Mouse (Mus musculus): ENCODE measurements around the gene Myo1e.

DNA sequence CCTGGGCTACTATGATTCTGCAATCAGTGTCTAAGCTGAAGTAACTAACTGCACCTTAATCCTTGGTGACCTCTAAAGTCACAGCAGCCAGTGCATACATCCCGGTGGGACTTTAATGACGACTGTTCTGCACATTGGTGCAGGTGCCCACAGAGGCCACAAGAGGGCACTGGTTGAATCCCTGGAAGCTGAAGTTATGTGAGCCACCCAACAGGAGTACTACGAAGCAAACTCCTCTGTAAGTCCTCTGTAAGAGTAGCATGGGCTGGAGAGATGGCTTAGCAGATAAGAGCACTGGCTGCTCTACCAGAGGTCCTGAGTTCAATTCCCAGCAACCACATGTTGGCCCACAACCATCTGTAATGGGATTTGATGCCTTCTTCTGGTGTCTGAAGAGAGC is 209.3 kb downstream of the Myo1e start:
- peak; percentile 40 for TF ChIP-seq CTCF (IDR thresholded peaks at IDR 0.05; ENCODE audit: low read depth, low read length)
- TF ChIP-seq POLR2A (IDR thresholded peaks at IDR 0.05; ENCODE audit: borderline replicate concordance, low read depth, low read length), result no peak

All from bone marrow macrophage, adult 2 months (primary cell).